Mouse (Mus musculus): ENCODE results near the gene Trem2. TPM values are rescaled to one million over a fixed set of nuclear protein-coding genes. Genes with fewer than 3 reads are reported as not detected.
"Not testable (repeated sequence)": the region's sequence is repeated elsewhere in the genome, so short reads cannot be mapped to it uniquely, and the experiment has no call there.

The Trem2 gene
- polyA plus RNA-seq, 1 experiment: 1.1 TPM

- no peak for DNase-seq (ENCODE audit: low read depth, low spot score)
- WGBS: 70% methylated on average over 4 of the region's 4 CpGs
These were observed 633 bp downstream of the Trem2 start for GRCm38 (mm10) chr17:48346834-48347233.

- WGBS: 68% methylated on average over 2 of the region's 2 CpGs
- no peak for DNase-seq (ENCODE audit: low read depth, low spot score)
These were observed 1.1 kb downstream of the Trem2 start for GRCm38 (mm10) chr17:48347287-48347686.

DNA sequence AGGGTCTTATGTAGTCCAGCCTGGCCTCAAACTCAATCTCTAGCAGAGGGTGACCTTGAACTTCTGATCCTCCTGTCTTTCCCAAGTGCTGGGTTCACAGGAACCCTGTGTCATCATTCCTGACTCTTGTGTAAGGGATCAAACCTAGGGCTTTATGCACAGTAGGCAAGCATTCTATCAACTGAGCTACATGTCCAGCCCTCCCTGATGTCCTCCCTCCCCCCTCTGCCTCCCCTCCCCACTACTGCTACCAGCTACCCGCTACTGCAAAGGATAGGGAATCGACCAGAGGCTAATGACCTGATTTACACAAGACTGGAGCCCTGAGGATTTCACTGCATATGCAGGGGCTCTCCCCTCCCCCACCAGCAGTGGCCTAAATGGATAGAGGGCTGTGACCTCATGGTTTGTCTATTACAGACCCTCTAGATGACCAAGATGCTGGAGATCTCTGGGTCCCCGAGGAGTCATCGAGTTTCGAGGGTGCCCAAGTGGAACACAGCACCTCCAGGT lies 4.5 kb downstream of the Trem2 start:
- WGBS: 74% methylated on average over 5 of the region's 5 CpGs

GRCm38 (mm10) chr17:48352976-48353375 lies 6.8 kb downstream of the Trem2 start:
- 85% methylated on average over 7 of the region's 7 CpGs for WGBS
- DNase-seq (ENCODE audit: low read depth, low spot score): not testable (repeated sequence)

More for the DNA sequence above, 4.5 kb downstream of the Trem2 start:
- no peak for DNase-seq (ENCODE audit: low read depth, low spot score)

GRCm38 (mm10) chr17:48355822-48356221 lies 9.6 kb downstream of the Trem2 start:
- WGBS: 73% methylated on average over 3 of the region's 3 CpGs
- no peak for DNase-seq (ENCODE audit: low read depth, low spot score)

DNA sequence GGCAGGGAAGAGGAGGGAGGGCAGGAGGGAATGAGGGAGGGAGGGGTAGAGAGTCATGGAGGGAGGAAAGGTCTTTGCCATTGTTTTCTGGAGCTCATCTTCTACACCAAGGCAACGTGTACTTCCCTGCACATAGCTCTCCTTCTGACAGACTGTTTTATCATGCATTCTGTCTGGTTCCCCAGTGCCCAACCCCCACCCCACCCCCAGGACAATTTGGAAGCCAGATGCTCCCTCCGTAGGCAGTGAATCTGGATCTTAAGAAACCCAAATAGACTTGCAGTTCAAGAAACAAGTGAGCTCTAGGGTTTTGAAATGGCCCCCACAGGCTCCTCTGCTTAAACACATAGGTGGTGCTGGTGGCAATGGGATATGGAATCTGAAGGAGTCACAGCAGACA lies 11.7 kb downstream of the Trem2 start:
- 50% methylated on average over 2 of the region's 2 CpGs for WGBS
- no peak for DNase-seq (ENCODE audit: low read depth, low spot score)

DNA sequence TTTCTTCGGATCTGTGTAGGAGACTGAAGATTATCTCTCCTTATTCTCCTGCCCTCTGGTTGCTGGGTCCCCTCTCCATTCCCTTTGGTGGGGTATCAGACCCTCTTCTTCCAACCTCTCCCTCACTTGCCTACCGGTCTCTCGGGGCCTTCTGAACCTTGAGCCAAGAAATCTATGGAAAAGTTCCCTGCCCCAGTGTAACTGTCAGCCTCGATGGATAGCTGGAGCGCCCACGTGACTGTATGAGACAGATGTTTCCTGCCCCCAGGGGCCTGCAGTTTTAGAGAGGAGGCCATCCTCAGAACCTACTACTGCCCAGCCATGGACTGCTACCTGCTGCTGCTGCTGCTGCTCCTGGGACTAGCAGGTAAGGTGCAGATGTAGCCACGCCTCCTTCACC lies 13.4 kb downstream of the Trem2 start, which contains the start of gene Treml1:
Gene Treml1, plus strand, starts transcription at position 301 of the 400 bp plus-strand sequence.
- DNase-seq (ENCODE audit: low read depth, low spot score): no peak
- 74% methylated on average over 7 of the region's 7 CpGs for WGBS

DNA sequence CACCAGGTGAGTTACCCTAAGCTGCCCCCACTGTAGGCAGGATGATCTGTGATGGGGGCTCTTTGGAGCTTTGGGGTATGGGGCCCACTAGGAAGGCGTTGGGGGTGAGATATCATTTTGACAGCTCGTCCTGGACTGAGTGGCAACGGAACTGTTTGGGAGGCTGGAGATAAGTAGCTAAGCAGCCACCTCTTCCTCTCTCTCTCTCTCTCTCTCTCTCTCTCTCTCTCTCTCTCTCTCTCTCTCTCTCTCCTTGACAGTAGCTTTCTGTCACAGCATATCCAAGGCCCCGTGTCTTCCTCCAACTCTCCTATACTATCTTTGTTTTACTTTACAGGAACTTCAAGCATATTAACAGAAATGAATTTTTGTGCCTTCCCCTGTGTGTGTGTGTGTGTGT lies 14.3 kb downstream of the Trem2 start:
- WGBS: 65% methylated on average over 4 of the region's 4 CpGs

GRCm38 (mm10) chr17:48362346-48362745 lies 16.1 kb downstream of the Trem2 start:
- DNase-seq (ENCODE audit: low read depth, low spot score): no peak
- WGBS: 63% methylated on average over 3 of the region's 3 CpGs

More for the DNA sequence above, 14.3 kb downstream of the Trem2 start:
- no peak for DNase-seq (ENCODE audit: low read depth, low spot score)

- DNase-seq (ENCODE audit: low read depth, low spot score): no peak
- WGBS: 79% methylated on average over 8 of the region's 8 CpGs
These were observed 16.8 kb downstream of the Trem2 start for GRCm38 (mm10) chr17:48362966-48363365.

- DNase-seq (ENCODE audit: low read depth, low spot score): no peak
- 68% methylated on average over 6 of the region's 6 CpGs for WGBS
These were observed 17.3 kb downstream of the Trem2 start for GRCm38 (mm10) chr17:48363421-48363965.

- DNase-seq (ENCODE audit: low read depth, low spot score): no peak
- WGBS: 66% methylated on average over 9 of the region's 9 CpGs
These were observed 19.4 kb downstream of the Trem2 start for GRCm38 (mm10) chr17:48365511-48366155.

DNA sequence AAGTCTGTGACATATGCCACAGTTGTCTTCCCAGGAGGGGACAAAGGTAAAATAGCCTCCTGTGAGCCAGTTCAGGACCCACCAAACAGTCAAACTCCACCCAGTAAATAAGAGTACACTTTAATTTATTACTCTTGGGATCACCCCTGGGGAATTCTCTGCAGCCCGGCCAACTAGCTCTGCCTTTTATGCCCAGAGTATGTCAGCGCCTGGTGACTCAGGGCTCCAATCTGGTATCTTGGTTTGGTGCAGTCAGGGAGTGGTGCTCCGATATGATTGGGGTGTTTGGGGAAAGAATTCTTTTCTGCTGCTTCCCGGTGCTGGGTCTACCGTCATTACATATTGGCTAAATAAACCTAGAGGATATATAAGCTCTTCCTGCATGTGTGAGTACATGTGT lies 20.6 kb downstream of the Trem2 start:
- no peak for DNase-seq (ENCODE audit: low read depth, low spot score)
- WGBS: 41% methylated on average over 5 of the region's 5 CpGs

- DNase-seq (ENCODE audit: low read depth, low spot score): no peak
These were observed 25.4 kb downstream of the Trem2 start for GRCm38 (mm10) chr17:48371621-48372020.

- WGBS: 85% methylated on average over 8 of the region's 8 CpGs
These were observed 26.8 kb downstream of the Trem2 start for GRCm38 (mm10) chr17:48372987-48373386.

GRCm38 (mm10) chr17:48376102-48376501 lies 29.9 kb downstream of the Trem2 start:
- 95% methylated on average over 1 of the region's 1 CpGs for WGBS

More at GRCm38 (mm10) chr17:48372987-48373386, 26.8 kb downstream of the Trem2 start:
- no peak for DNase-seq (ENCODE audit: low read depth, low spot score)

DNA sequence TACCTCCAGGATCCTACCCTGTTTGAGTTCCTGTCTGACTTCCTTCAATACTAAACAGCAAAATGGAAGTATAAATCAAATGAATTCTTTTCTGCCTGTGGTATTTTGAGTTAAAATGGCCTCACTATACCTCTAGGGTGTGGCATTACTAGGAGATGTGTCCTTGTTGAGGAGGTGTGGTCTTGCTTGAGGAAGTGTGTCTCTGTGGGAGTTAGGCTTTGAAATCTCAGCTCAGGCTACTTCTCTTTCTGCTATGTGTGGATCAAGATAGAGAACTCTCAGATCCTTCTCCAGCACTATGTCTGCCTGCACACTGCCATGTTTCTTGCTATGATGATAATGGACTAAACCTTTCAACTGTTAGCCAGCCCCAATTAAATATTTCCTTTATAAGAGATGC lies 32.8 kb downstream of the Trem2 start:
- no peak for DNase-seq (ENCODE audit: low read depth, low spot score)

More at GRCm38 (mm10) chr17:48376102-48376501, 29.9 kb downstream of the Trem2 start:
- no peak for DNase-seq (ENCODE audit: low read depth, low spot score)

DNA sequence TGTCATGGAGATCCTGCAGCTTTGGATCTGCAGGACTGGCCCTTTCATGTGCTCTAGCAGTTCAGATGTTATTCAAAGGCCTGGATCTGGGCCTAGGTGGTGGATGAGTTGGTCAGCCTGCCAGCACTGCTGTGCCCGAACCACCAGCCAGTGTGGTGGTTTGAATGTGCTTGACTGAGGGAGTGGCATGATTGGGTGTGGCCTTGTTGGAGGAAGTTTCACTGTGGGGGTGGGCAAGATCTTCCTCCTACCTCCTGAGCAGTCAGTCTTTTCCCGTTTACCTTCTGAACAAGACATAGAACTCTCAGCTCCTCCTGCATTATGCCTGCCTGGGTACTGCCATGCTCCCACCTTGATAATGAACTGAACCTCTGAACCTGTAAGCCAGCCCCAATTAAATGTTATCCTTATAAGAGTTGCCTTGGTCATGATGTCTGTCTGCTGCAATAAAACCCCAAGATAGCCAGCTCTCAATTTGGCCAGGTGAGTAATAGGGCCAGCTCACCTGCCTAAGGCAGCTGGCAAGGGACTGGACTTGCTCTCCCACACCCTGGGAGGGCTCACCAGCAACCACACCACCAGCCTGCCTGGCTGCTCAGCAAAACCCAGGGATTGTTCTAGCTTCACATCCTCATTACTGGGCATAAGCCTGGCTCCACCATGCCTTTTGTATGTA lies 39.7 kb downstream of the Trem2 start:
- WGBS: 31% methylated on average over 2 of the region's 2 CpGs
- no peak for DNase-seq (ENCODE audit: low read depth, low spot score)

DNA sequence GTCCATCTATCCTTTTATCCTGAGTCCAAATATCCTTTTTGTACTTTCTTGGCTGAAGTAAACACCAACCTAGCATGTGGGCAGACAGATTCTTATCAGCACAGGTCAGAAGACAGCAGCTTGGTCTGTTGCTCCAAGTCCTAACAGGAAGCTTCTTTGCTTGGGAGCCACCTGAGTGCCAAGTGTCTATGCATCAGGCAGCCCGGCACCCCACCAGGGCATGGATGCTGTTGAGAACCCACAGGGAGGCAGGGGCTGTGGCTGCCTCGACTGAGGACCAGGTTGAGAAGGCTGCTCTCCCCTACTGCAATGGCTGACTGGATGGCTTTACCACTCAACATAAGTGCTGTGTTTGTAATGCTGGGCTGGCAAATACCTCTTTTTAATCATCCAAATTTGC lies 42.5 kb downstream of the Trem2 start:
- WGBS: 81% methylated on average over 2 of the region's 2 CpGs
- DNase-seq (ENCODE audit: low read depth, low spot score): no peak

- no peak for DNase-seq (ENCODE audit: low read depth, low spot score)
- WGBS: 92% methylated on average over 5 of the region's 5 CpGs
These were observed 43.2 kb downstream of the Trem2 start for GRCm38 (mm10) chr17:48389442-48389841.

DNA sequence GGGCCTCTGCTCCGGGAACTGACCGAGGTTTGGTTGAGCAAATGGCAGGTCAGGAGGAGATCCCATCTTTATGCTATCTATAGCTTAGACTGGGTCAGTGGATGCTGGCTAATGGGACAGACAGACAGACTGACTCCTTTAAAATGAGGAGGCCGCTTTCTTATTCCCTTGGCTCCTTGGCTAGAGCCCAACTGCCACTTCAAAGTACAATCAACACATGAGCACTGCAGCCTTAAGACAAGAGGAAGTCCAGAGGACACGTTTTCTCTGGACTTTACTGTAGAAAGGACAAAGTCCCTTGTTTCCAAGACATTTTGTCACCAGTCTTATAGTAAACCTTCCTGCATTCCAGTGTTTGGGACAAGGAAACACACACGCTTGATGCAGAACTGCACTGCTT lies 45.2 kb downstream of the Trem2 start:
- WGBS: 62% methylated on average over 5 of the region's 5 CpGs
- DNase-seq (ENCODE audit: low read depth, low spot score): no peak
